Mouse (Mus musculus) central nervous system, embryonic 11.5 days (tissue): ENCODE data around the gene AC170998.1. TPM values are rescaled to one million over a fixed set of nuclear protein-coding genes. Genes with fewer than 3 reads are reported as not detected.

Experiments
- polyA plus RNA-seq: library from polyadenylated mRNA; depleted of rRNA; stranded (reverse); fragments of >200 nt; gene quantifications from 2 replicates; pipeline ENCODE4 v1.2.3, GENCODE M21; 2012; rRNA removed

The AC170998.1 gene
- polyA plus RNA-seq: 0.64 and 0.91 TPM in 2 replicates

GRCm38 (mm10) chr17:28725783-28726182 is at the start of gene AC170998.1:
Gene AC170998.1 (plus strand): TSS chr17:28726083.

GRCm38 (mm10) chr17:28689586-28690283 is 36.1 kb upstream of the AC170998.1 start, which contains the start of gene Slc26a8:
Gene Slc26a8 (minus strand): TSS chr17:28690233.

GRCm38 (mm10) chr17:28690776-28691686 is 34.9 kb upstream of the AC170998.1 start, which contains the start of gene Mapk14:
Gene Mapk14 (plus strand): TSS chr17:28691329.

GRCm38 (mm10) chr17:28769121-28769874 is 43.4 kb downstream of the AC170998.1 start, which contains the start of gene Mapk13:
Gene Mapk13 (plus strand): TSS chr17:28769297.

Other genes starting within 250 kb of the AC170998.1 start
- 33.1 and 70.5 TPM in 2 replicates for gene Fkbp5, start 208.6 kb upstream of the AC170998.1 start, polyA plus RNA-seq
- 0.06 TPM in 1 of 2 replicates, not detected in the other for gene Armc12, start 195.3 kb upstream of the AC170998.1 start, polyA plus RNA-seq
- not detected in 2 replicates for gene Clpsl2, start 176.7 kb upstream of the AC170998.1 start, polyA plus RNA-seq
- gene Clps, start 165.3 kb upstream of the AC170998.1 start, polyA plus RNA-seq: 0.16 and 0.24 TPM in 2 replicates
- 0.32 and 1.0 TPM in 2 replicates for gene Lhfpl5, start 150.4 kb upstream of the AC170998.1 start, polyA plus RNA-seq
- 84.5 and 94.2 TPM in 2 replicates for gene Srpk1, start 103.4 kb upstream of the AC170998.1 start, polyA plus RNA-seq
- gene Slc26a8, start 35.9 kb upstream of the AC170998.1 start, polyA plus RNA-seq: 1.6 and 1.9 TPM in 2 replicates
- gene Mapk14, start 34.8 kb upstream of the AC170998.1 start, polyA plus RNA-seq: 56.1 and 75.3 TPM in 2 replicates
- 1.8 and 3.6 TPM in 2 replicates for gene Mapk13, start 43.2 kb downstream of the AC170998.1 start, polyA plus RNA-seq
- gene Brpf3, start 75.0 kb downstream of the AC170998.1 start, polyA plus RNA-seq: 59.1 and 59.8 TPM in 2 replicates
- 0.01 and 0.05 TPM in 2 replicates for gene Pnpla1, start 132.3 kb downstream of the AC170998.1 start, polyA plus RNA-seq
- 0.14 and 0.17 TPM in 2 replicates for gene 4930539E08Rik, start 189.2 kb downstream of the AC170998.1 start, polyA plus RNA-seq
- gene Pxt1, start 217.8 kb downstream of the AC170998.1 start, polyA plus RNA-seq: 0.14 TPM in 1 of 2 replicates, not detected in the other
- 58.9 and 69.2 TPM in 2 replicates for gene Kctd20, start 225.9 kb downstream of the AC170998.1 start, polyA plus RNA-seq